Mouse (Mus musculus) embryonic facial prominence, embryonic 14.5 days (tissue): ENCODE results near the gene Ranbp17. TPM values are rescaled to one million over a fixed set of nuclear protein-coding genes. Genes with fewer than 3 reads are reported as not detected.

Experiments used
- ATAC-seq: fragments of 200-750 bp; cut with Nextera tagmentation; 2 replicates; pipeline ENCODE4 v1.8.0; 2017; ENCODE audit warnings: low read depth, moderate number of reproducible peaks, moderate TSS enrichment
- DNase-seq: peaks from one replicate; pipeline ENCODE4 v3.0.0-alpha.2; 2015; ENCODE audit warnings: low spot score
- H3K27ac ChIP-seq: fragments of 300-500 bp; sonication (generic); replicated peaks from 2 replicates; pipeline ENCODE4 v1.5.1; 2014; ENCODE audit warnings: low read depth, mild to moderate bottlenecking, low read length, moderate library complexity
- H3K27me3 ChIP-seq: fragments of 300-500 bp; sonication (generic); replicated peaks from 2 replicates; pipeline ENCODE4 v1.6.1; 2014; ENCODE audit warnings: low read length; ENCODE audit not compliant: control insufficient read depth, insufficient read depth
- H3K36me3 ChIP-seq: fragments of 300-500 bp; sonication (generic); 2 replicates; pipeline ENCODE4 v1.6.1; 2014; ENCODE audit warnings: low read length, mixed read lengths; ENCODE audit not compliant: control insufficient read depth, insufficient read depth
- H3K4me1 ChIP-seq: fragments of 300-500 bp; sonication (generic); 2 replicates; pipeline ENCODE4 v1.6.1; 2014; ENCODE audit warnings: antibody characterized with exemption, low read length; ENCODE audit not compliant: control insufficient read depth, insufficient read depth
- H3K4me2 ChIP-seq: fragments of 300-500 bp; sonication (generic); 2 replicates; pipeline ENCODE4 v1.6.1; 2014; ENCODE audit warnings: low read depth, mild to moderate bottlenecking, low read length, moderate library complexity, mixed read lengths
- H3K4me3 ChIP-seq: fragments of 300-500 bp; sonication (generic); 2 replicates; pipeline ENCODE4 v1.5.1; 2014; ENCODE audit warnings: low read depth, mild to moderate bottlenecking, low read length
- H3K9ac ChIP-seq: fragments of 300-500 bp; sonication (generic); 2 replicates; pipeline ENCODE4 v1.6.1; 2014; ENCODE audit warnings: low read depth, mild to moderate bottlenecking, low read length, moderate library complexity, mixed read lengths
- H3K9me3 ChIP-seq: fragments of 300-500 bp; sonication (generic); 2 replicates; pipeline ENCODE4 v1.6.1; 2016; ENCODE audit warnings: low read length; ENCODE audit not compliant: control insufficient read depth
- WGBS: fragments of 180-500 bp; shearing (Covaris S2); extraction: QIAGEN DNeasy Blood & Tissue Kit; methylation state at CpG from one replicate; pipeline ENCODE4 v1.1.7; 2014; 5-methylcytosine and 5-hydroxymethylcytosine counted together
- polyA plus RNA-seq: library from polyadenylated mRNA; unstranded; fragments of >200 nt; fragmentation: Nextera tagmentation; extraction: Ambion mirVana; gene quantifications from 2 replicates; pipeline ENCODE4 v1.2.1, GENCODE M21; 2014

Ranbp17 gene
- polyA plus RNA-seq, 1 experiment from 2014 or later = 5.7 TPM

GRCm38 (mm10) chr11:33195531-33196446 is 317.8 kb downstream of the Ranbp17 start:
- Histone ChIP-seq H3K4me1 (peaks cover 8% of the 10 kb centered on the region; the same call in 1 of the 2 replicates), H3K36me3 (no peaks in the 10 kb centered on the region), H3K27ac (no peak overlapping the region), H3K4me2 (no peak overlapping the region), H3K9me3 (peaks cover 6% of the 10 kb centered on the region), H3K9ac (no peak overlapping the region), H3K27me3 (peaks cover 93% of the 10 kb centered on the region), H3K4me3 (no peak overlapping the region)
- 4% methylated on average over 25 of the region's 25 CpGs for WGBS
- ATAC-seq (no peak), DNase-seq (no peak)

DNA sequence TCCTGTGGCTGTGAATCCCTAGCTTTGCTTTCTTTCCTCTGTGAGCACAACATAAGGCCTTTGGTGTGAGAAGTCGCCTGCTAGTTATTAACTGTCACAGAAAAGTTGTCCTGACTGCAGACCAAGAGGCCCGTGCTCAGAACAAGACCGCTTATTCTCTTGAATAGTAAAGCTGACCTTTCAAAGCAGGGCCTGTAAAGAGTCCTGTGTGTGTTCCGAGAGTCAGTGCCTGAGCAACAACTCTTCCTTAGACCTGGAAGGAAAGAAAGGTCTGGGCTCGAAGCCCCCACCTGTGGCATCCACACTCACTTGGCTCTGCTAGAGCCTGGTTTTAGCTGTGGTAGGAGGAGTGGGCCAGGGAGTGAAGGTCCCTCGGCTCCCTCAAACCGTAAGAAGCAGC is 318.5 kb downstream of the Ranbp17 start:
- H3K4me1 ChIP-seq = peaks cover under 1% of the 10 kb centered on the region; the same call in 1 of the 2 replicates
- H3K4me3 ChIP-seq = no peak overlapping the region
- DNase-seq = no peak
- peaks cover 89% of the 10 kb centered on the region for H3K27me3 ChIP-seq
- ATAC-seq = no peak
- WGBS = 24% methylated on average over 7 of the region's 7 CpGs
- no peaks in the 10 kb centered on the region for H3K36me3 ChIP-seq
- no peak overlapping the region for H3K27ac ChIP-seq
- peaks cover 6% of the 10 kb centered on the region for H3K9me3 ChIP-seq
- no peak overlapping the region for H3K9ac ChIP-seq
- H3K4me2 ChIP-seq = no peak overlapping the region

DNA sequence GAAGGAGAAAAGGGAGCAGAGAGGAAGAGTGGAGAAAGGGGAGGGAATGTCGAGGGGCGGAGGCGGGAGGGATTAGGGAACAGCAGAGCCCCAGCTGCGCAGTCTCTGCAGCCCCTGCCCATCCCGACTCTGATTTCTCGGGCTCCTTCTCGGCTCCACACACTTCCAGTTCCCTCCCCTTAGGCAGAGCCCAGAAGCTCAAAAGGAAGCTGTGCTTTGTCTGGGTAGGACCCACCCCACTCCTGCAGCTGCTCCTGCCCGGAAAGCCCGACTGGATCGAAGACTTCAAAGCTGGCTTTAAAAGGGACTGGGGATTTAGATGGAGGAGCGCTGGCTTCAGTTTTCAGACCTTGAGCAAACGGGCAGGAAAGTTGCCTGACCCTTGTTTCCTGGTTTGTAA is 319.9 kb downstream of the Ranbp17 start:
- ATAC-seq = peak; percentile 71

DNA sequence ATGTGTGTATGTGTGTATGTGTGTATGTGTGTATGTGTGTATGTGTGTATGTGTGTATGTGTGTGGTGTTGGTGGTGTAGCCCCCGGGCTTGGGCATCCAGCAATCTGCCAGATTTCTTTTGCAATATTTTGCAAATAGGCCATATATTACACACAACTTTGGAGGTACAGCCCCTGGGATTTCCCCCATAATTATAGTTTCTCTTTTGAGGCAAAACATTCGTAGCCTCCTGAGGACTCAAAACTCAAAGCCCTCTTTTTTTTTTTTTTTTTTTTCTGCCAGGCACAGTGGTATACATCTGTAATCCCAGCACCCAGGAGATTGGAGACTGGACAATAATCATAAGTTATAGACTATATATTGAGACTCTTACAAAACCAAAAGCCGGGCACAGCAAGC is 331.7 kb downstream of the Ranbp17 start:
- DNase-seq = no peak
- Histone ChIP-seq H3K4me1 (no peaks in the 10 kb centered on the region; the same call in 1 of the 2 replicates), H3K9ac (no peak overlapping the region), H3K27ac (no peak overlapping the region), H3K36me3 (no peaks in the 10 kb centered on the region), H3K27me3 (peaks cover 10% of the 10 kb centered on the region), H3K9me3 (no peaks in the 10 kb centered on the region), H3K4me3 (no peak overlapping the region), H3K4me2 (no peak overlapping the region)
- ATAC-seq = no peak
- WGBS = 76% methylated on average over 3 of the region's 3 CpGs

More for the DNA sequence above, 319.9 kb downstream of the Ranbp17 start:
- Histone ChIP-seq H3K9me3 (peaks cover 6% of the 10 kb centered on the region), H3K4me3 (peak overlapping the region; percentile 13; the same call in 1 of the 2 replicates), H3K9ac (no peak overlapping the region), H3K4me1 (no peaks in the 10 kb centered on the region), H3K27me3 (peaks cover 75% of the 10 kb centered on the region), H3K4me2 (peak overlapping the region; percentile 35), H3K27ac (no peak overlapping the region), H3K36me3 (no peaks in the 10 kb centered on the region)
- DNase-seq = peak; percentile 47
- 2% methylated on average over 12 of the region's 12 CpGs for WGBS

GRCm38 (mm10) chr11:33180701-33181116 is 332.8 kb downstream of the Ranbp17 start:
- Histone ChIP-seq H3K27ac (no peak overlapping the region), H3K4me1 (no peaks in the 10 kb centered on the region; the same call in 1 of the 2 replicates), H3K9ac (peak overlapping the region; percentile 45), H3K4me2 (peak overlapping the region; percentile 61), H3K4me3 (peak overlapping the region; percentile 32), H3K9me3 (no peaks in the 10 kb centered on the region), H3K36me3 (no peaks in the 10 kb centered on the region), H3K27me3 (peaks cover 12% of the 10 kb centered on the region)
- WGBS = 2% methylated on average over 18 of the region's 18 CpGs
- ATAC-seq = peak; percentile 28; the same call in 1 of the 2 replicates
- peak; percentile 63 for DNase-seq

DNA sequence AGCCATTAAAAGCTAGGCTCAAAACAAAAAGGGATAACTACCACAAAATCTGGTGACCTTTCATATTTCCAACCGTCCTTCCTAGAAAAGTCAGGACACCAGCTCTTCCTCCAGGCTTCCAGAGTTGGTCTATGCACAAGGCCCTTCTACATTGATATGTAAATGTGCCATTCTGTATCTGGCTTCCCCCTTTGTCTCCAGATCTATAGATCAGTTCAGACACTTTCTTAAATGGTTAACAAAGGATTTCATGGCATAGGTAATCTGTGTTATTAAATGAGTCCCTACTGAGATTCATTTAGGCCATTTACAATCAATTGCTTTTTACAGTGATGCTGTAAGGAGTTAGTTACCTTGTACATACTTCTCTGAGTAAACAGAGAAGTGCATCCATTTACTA is 333.7 kb downstream of the Ranbp17 start:
- ATAC-seq (no peak), DNase-seq (no peak)
- WGBS = 48% methylated on average over 1 of the region's 1 CpGs
- Histone ChIP-seq H3K4me1 (no peaks in the 10 kb centered on the region; the same call in 1 of the 2 replicates), H3K27me3 (peaks cover 14% of the 10 kb centered on the region), H3K27ac (no peak overlapping the region), H3K9me3 (no peaks in the 10 kb centered on the region), H3K9ac (no peak overlapping the region), H3K4me3 (no peak overlapping the region), H3K4me2 (no peak overlapping the region), H3K36me3 (no peaks in the 10 kb centered on the region)

- Histone ChIP-seq H3K27me3 (peaks cover 14% of the 10 kb centered on the region), H3K4me1 (no peaks in the 10 kb centered on the region; the same call in 1 of the 2 replicates), H3K36me3 (no peaks in the 10 kb centered on the region), H3K9ac (no peak overlapping the region), H3K4me3 (no peak overlapping the region), H3K27ac (no peak overlapping the region), H3K4me2 (no peak overlapping the region), H3K9me3 (no peaks in the 10 kb centered on the region)
- ATAC-seq (0 out of 2 replicates have a peak, but pooled peaks have one; percentile 62), DNase-seq (peak; percentile 77)
- 24% methylated on average over 20 of the region's 20 CpGs for WGBS
Observed at GRCm38 (mm10) chr11:33176525-33177245, 336.9 kb downstream of the Ranbp17 start.

DNA sequence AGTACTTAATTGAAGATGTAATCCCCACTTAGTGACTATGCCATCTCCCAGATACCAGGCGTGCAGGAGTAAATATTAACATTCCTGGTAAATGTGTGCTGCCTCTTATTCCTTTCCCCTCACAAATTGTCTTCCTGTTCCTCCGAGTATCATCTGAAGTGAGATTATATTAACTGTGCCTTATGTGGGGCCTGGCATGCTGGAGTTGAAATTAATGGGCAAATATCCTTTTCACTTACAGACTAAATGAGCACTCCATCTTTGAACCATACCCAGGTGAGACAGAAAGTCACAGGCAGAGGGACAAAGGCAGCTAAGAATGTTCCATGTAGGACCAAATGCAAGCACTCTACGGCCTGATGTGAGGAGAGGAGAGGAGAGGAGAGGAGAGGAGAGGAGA is 337.8 kb downstream of the Ranbp17 start:
- Histone ChIP-seq H3K36me3 (no peaks in the 10 kb centered on the region), H3K4me2 (no peak overlapping the region), H3K9me3 (no peaks in the 10 kb centered on the region), H3K27me3 (peaks cover 14% of the 10 kb centered on the region), H3K9ac (no peak overlapping the region), H3K27ac (no peak overlapping the region), H3K4me1 (no peaks in the 10 kb centered on the region), H3K4me3 (no peak overlapping the region)
- ATAC-seq (no peak), DNase-seq (no peak)
- WGBS = 66% methylated on average over 2 of the region's 3 CpGs
